Mouse (Mus musculus) left cerebral cortex, postnatal 36 days (tissue): Measurements from ENCODE around the gene Pltp. TPM values are rescaled to one million over a fixed set of nuclear protein-coding genes. Genes with fewer than 3 reads are reported as not detected.
"Not testable (repeated sequence)": the region's sequence is repeated elsewhere in the genome, so short reads cannot be mapped to it uniquely, and the experiment has no call there.

Experiments
- DNase-seq, 2 experiments: peaks; one replicate each; pipeline ENCODE4 v3.0.0; 2021 to 2022; ENCODE audit warnings: low spot score in 2 of 2, mixed read lengths in 1 of 2
- intact Hi-C: fragments of 180-260 bp; cut with DNase I; formaldehyde crosslinking; loops from one replicate; pipeline ENCODE4 v1.15.1; 2025
- total RNA-seq, 2 experiments: library from RNA; stranded (reverse); gene quantifications; 2 replicates each; pipeline ENCODE4 v1.2.3; 2021

Gene Pltp
- total RNA-seq, 2 experiments from 2014 or later = 81.9 to 86.4 TPM

GRCm38 (mm10) chr2:164879568-164880277, 22.2 kb upstream of the Pltp start:
- intact Hi-C loops = loop anchor here (2.0 kb wide), 2 partner anchors 31 to 45 kb away; partner anchors contain the start of gene Zfp335
- peak; percentile 93 for DNase-seq

GRCm38 (mm10) chr2:164879228-164879567, 21.7 kb upstream of the Pltp start, which contains the start of gene Pcif1:
TSS of gene Pcif1 (plus strand) at chr2:164879304.
- DNase-seq = peak; percentile 89 to 92
- intact Hi-C loops = loop anchor here (2.0 kb wide), 2 partner anchors 32 to 44 kb away; partner anchors contain the start of gene Zfp335

- no peak for DNase-seq
- intact Hi-C loops = loop anchor here (2.0 kb wide), 2 partner anchors 32 to 44 kb away; partner anchors contain the start of gene Zfp335
Observed at GRCm38 (mm10) chr2:164878509-164879227, 21.2 kb upstream of the Pltp start.

- not testable (repeated sequence) for DNase-seq
- intact Hi-C loops = loop anchor here (2.0 kb wide), 2 partner anchors 33 to 43 kb away; partner anchors contain the start of gene Zfp335
Observed at GRCm38 (mm10) chr2:164877376-164878215, 20.1 kb upstream of the Pltp start.

GRCm38 (mm10) chr2:164875648-164876047, 18.1 kb upstream of the Pltp start:
- intact Hi-C loops, DNase-seq: not testable (repeated sequence)

GRCm38 (mm10) chr2:164874239-164874769, 16.8 kb upstream of the Pltp start:
- DNase-seq = no peak
- intact Hi-C loops = no loop called here

- intact Hi-C loops = no loop called here
- DNase-seq = no peak
Observed at GRCm38 (mm10) chr2:164873621-164874020, 16.1 kb upstream of the Pltp start.

GRCm38 (mm10) chr2:164871602-164872303, 14.2 kb upstream of the Pltp start:
- intact Hi-C loops = no loop called here

GRCm38 (mm10) chr2:164868491-164868890, 11.0 kb upstream of the Pltp start:
- no peak for DNase-seq
- intact Hi-C loops = no loop called here

More at GRCm38 (mm10) chr2:164871602-164872303, 14.2 kb upstream of the Pltp start:
- DNase-seq = no peak

- no peak for DNase-seq
- intact Hi-C loops = no loop called here
Observed at GRCm38 (mm10) chr2:164867566-164867965, 10.1 kb upstream of the Pltp start.

GRCm38 (mm10) chr2:164866741-164867551, 9.4 kb upstream of the Pltp start:
- intact Hi-C loops = no loop called here

GRCm38 (mm10) chr2:164864593-164864992, 7.1 kb upstream of the Pltp start:
- no peak for DNase-seq
- intact Hi-C loops = no loop called here

More at GRCm38 (mm10) chr2:164866741-164867551, 9.4 kb upstream of the Pltp start:
- no peak for DNase-seq

GRCm38 (mm10) chr2:164863411-164863810, 5.9 kb upstream of the Pltp start:
- DNase-seq, intact Hi-C loops: not testable (repeated sequence)

GRCm38 (mm10) chr2:164862179-164862861, 4.8 kb upstream of the Pltp start:
- no peak for DNase-seq
- intact Hi-C loops = no loop called here

GRCm38 (mm10) chr2:164861094-164861493, 3.6 kb upstream of the Pltp start:
- intact Hi-C loops = no loop called here

GRCm38 (mm10) chr2:164859640-164860432, 2.3 kb upstream of the Pltp start:
- no peak for DNase-seq
- intact Hi-C loops = no loop called here

More at GRCm38 (mm10) chr2:164861094-164861493, 3.6 kb upstream of the Pltp start:
- DNase-seq = no peak

GRCm38 (mm10) chr2:164859155-164859554, 1.6 kb upstream of the Pltp start:
- intact Hi-C loops = no loop called here
- no peak for DNase-seq
